12 mouse cellular contexts compared by ENCODE assay signal in genomic region chr19:45338182-45338581, GRCm38 (mm10). TPM values are rescaled to one million over a fixed set of nuclear protein-coding genes. Genes with fewer than 3 reads are reported as not detected.
A peak's percentile ranks its signal among the peaks of the same experiment; 100 is the strongest.
DNase-seq lines count a peak whose midpoint lies in the region; ATAC-seq lines count a peak whose summit lies in the region.
"Had no signal": no experiment of that assay in that cellular context is flagged by ENCODE, and none has a peak within 500 bp of the region (broad histone marks: within the 10 kb centered on the region; RNA-seq: fewer than 3 reads in every experiment).

No protein-coding gene starts in this region.

- H3K36me3 ChIP-seq in hindbrain, embryonic 16.5 days (ENCODE audit: control insufficient read depth, insufficient read depth, low read length) = no peaks in the 10 kb centered on the region
- H3K36me3 ChIP-seq in midbrain, embryonic 13.5 days = no peaks in the 10 kb centered on the region
- H3K36me3 ChIP-seq in liver, embryonic 11.5 days (ENCODE audit: control insufficient read depth, insufficient read depth, low read length) = no peaks in the 10 kb centered on the region

- H3K4me1 ChIP-seq in hindbrain, embryonic 16.5 days (ENCODE audit: control insufficient read depth, insufficient read depth, low read depth, low read length) = peaks cover 3% of the 10 kb centered on the region
- peaks cover 26% of the 10 kb centered on the region for H3K4me1 ChIP-seq in midbrain, embryonic 13.5 days (replicated peaks)
- H3K4me1 ChIP-seq in liver, embryonic 11.5 days (replicated peaks; ENCODE audit: control insufficient read depth, insufficient read depth, low read length) = no peaks in the 10 kb centered on the region

- DNase-seq in right cerebral cortex, adult 18-20 months = peak; percentile 79
- DNase-seq in right cerebral cortex, postnatal 14 days = no peak
- DNase-seq in heart, postnatal 36 days = no peak
- DNase-seq in liver, embryonic 11.5 days (ENCODE audit: low spot score) = no peak
- DNase-seq in adrenal gland, postnatal 25 days = no peak
- DNase-seq: embryo, embryonic 11 days; gastrocnemius, postnatal 25 days had no signal

- H3K9ac ChIP-seq in hindbrain, embryonic 16.5 days (ENCODE audit: low read depth, low read length) = no peak overlapping the region
- H3K9ac ChIP-seq in midbrain, embryonic 13.5 days (replicated peaks) = 0 out of 2 replicates have a peak overlapping the region, but pooled peaks have one; percentile 14
- no peak overlapping the region for H3K9ac ChIP-seq in liver, embryonic 11.5 days (ENCODE audit: low read depth, low read length)

- no peaks in the 10 kb centered on the region for H3K27me3 ChIP-seq in hindbrain, embryonic 16.5 days (replicated peaks; ENCODE audit: control insufficient read depth, insufficient read depth, low read length)
- no peaks in the 10 kb centered on the region for H3K27me3 ChIP-seq in midbrain, embryonic 13.5 days
- peaks cover 3% of the 10 kb centered on the region for H3K27me3 ChIP-seq in liver, embryonic 11.5 days (replicated peaks; ENCODE audit: control insufficient read depth, insufficient read depth, low read length)

- no peaks in the 10 kb centered on the region for H3K9me3 ChIP-seq in hindbrain, embryonic 16.5 days (ENCODE audit: control insufficient read depth, low read length)
- H3K9me3 ChIP-seq in midbrain, embryonic 13.5 days = no peaks in the 10 kb centered on the region
- no peaks in the 10 kb centered on the region for H3K9me3 ChIP-seq in liver, embryonic 11.5 days (ENCODE audit: control insufficient read depth, low read length)

- WGBS in hindbrain, embryonic 16.5 days = 18% methylated on average over 10 of the region's 10 CpGs
- WGBS in midbrain, embryonic 13.5 days = 20% methylated on average over 10 of the region's 10 CpGs
- WGBS in liver, embryonic 11.5 days = 72% methylated on average over 10 of the region's 10 CpGs

- peak; percentile 76; the same call in 1 of the 2 replicates for ATAC-seq in hindbrain, embryonic 16.5 days
- ATAC-seq in midbrain, embryonic 13.5 days = peak; percentile 88
- ATAC-seq in CD4-positive, CD25-positive, alpha-beta regulatory T cell, adult 4 months = no peak
- ATAC-seq in liver, embryonic 11.5 days (replicated peaks; ENCODE audit: low FRiP score) = no peak
- ATAC-seq: lung, postnatal 0 days had no signal

- no peak overlapping the region; the same call in 1 of the 2 replicates for H3K4me2 ChIP-seq in hindbrain, embryonic 16.5 days (ENCODE audit: low read length)
- peak overlapping the region; percentile 25; the same call in 1 of the 2 replicates for H3K4me2 ChIP-seq in midbrain, embryonic 13.5 days (replicated peaks)
- no peak overlapping the region for H3K4me2 ChIP-seq in liver, embryonic 11.5 days

- intact Hi-C loops in heart, postnatal 36 days (cut with DNase I) = no loop called here

- no peak overlapping the region for H3K4me3 ChIP-seq in hindbrain, embryonic 16.5 days (ENCODE audit: low read length)
- no peak overlapping the region for H3K4me3 ChIP-seq in midbrain, embryonic 13.5 days (replicated peaks)
- no peak overlapping the region for H3K4me3 ChIP-seq in liver, embryonic 11.5 days (ENCODE audit: low read depth, low read length)

- peak overlapping the region; percentile 57; the same call in 1 of the 2 replicates for H3K27ac ChIP-seq in hindbrain, embryonic 16.5 days (ENCODE audit: low read depth, low read length)
- peak overlapping the region; percentile 87 for H3K27ac ChIP-seq in midbrain, embryonic 13.5 days
- no peak overlapping the region for H3K27ac ChIP-seq in liver, embryonic 11.5 days (ENCODE audit: low read depth, low read length)
- H3K27ac ChIP-seq: stomach, postnatal 0 days had no signal

RNA-seq across cellular contexts. Expression of gene Btrc, which starts 25.4 kb away (rescaled TPM):
- polyA plus RNA-seq in hindbrain, embryonic 16.5 days (2015; fragmentation: Nextera tagmentation; extraction: Ambion mirVana) = 63.4 and 69.2 TPM in 2 replicates
- polyA plus RNA-seq in midbrain, embryonic 13.5 days (2015; fragmentation: Nextera tagmentation; extraction: Ambion mirVana) = 62.7 and 63.5 TPM in 2 replicates
- polyA plus RNA-seq in CD4-positive, CD25-positive, alpha-beta regulatory T cell, adult 4 months (2017; shearing (Covaris generic)) = 10 to 100 TPM; 34.2 to 38.6 TPM
- total RNA-seq in heart, postnatal 36 days (2021) = 10 to 100 TPM; 18.6 to 23.5 TPM
- 49.0 and 55.4 TPM in 2 replicates for polyA plus RNA-seq in liver, embryonic 11.5 days (2014; fragmentation: Nextera tagmentation; extraction: Ambion mirVana)
- total RNA-seq in adrenal gland, postnatal 25 days (2021) = 32.8 and 42.6 TPM in 2 replicates

Comparison
In these comparisons a context has a peak if more than half of its experiments do, and no peak if none do; other contexts are left out.
1. ATAC-seq: peak in hindbrain, embryonic 16.5 days (single experiment) and midbrain, embryonic 13.5 days (single experiment); none in CD4-positive, CD25-positive, alpha-beta regulatory T cell, adult 4 months (single experiment) and liver, embryonic 11.5 days (single experiment).